Mouse (Mus musculus) adrenal gland, postnatal 4 days (tissue): ENCODE data around the gene Capn13. TPM values are rescaled to one million over a fixed set of nuclear protein-coding genes. Genes with fewer than 3 reads are reported as not detected.
A peak's percentile ranks its signal among the peaks of the same experiment; 100 is the strongest.

Source experiments
- DNase-seq, 2 experiments: peaks; one replicate each; pipeline ENCODE4 v3.0.0; 2021 to 2022; ENCODE audit warnings: low spot score in 2 of 2, mixed read lengths in 2 of 2
- total RNA-seq, 2 experiments: library from RNA; stranded (reverse); gene quantifications; 2 replicates each; pipeline ENCODE4 v1.2.3; 2021

Capn13 gene
- total RNA-seq, 2 experiments from 2014 or later, result not detected

GRCm38 (mm10) chr17:73343632-73344390, 56.9 kb downstream of the Capn13 start:
- no peak for DNase-seq

DNA sequence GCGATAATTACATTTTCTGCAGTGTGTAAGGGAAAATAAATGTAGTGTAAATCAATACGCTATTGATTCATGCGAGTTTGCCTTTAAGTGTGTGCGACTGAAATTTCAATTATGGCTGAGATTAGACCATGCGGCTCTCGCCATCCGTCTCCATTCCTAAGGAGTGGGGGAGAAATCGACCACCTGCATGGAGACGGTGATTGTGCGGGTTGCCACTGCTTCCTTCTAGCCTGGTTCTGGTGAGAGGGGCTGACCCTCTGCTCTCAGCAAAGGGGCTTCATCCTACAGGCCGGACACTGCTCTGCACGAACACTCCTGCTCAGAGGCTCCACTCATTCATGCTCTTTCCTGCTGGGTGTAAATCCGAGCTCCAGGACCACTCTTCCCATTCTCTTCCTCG, 58.0 kb downstream of the Capn13 start:
- no peak for DNase-seq

DNA sequence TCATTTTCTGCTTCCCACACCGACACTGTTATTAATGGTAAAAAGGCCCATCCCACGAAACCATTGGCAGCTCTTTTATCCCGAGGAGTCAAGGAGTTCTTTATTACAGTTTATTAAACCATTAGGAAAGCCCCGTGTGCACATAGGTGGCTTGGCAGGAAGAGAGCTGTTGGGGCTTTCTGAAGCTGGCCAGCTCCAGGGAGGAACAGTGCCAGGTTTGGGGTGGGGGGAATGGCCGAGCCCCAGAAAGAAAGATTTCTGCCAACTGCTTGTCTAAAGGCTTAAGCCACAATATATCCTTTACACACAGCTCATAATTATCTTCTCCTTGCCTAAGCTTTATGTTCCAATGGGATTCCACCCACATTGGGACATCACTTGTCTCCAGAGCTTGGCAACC, 71.6 kb downstream of the Capn13 start:
- DNase-seq, result no peak

DNA sequence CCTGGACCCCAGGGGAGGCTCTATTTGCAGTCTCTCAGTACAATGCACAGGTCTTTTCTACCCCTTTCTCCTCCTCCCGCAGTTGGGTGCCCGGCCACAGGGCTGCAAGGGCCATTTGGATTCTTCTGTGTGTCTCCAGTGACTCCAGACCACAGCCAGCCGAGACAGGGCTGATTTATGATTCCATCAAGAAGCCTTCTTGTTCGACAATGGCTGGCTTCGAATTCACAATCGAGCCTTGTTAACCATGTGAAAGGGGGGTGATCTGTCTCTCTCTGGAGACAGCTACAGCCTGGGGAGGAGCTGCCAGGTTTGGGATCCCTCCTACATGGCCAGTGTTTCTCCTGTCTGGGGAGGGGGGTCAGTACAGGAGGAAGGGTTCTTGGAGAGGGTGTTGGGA, 75.4 kb downstream of the Capn13 start:
- DNase-seq, result no peak

GRCm38 (mm10) chr17:73324732-73325131, 75.9 kb downstream of the Capn13 start:
- no peak for DNase-seq

DNA sequence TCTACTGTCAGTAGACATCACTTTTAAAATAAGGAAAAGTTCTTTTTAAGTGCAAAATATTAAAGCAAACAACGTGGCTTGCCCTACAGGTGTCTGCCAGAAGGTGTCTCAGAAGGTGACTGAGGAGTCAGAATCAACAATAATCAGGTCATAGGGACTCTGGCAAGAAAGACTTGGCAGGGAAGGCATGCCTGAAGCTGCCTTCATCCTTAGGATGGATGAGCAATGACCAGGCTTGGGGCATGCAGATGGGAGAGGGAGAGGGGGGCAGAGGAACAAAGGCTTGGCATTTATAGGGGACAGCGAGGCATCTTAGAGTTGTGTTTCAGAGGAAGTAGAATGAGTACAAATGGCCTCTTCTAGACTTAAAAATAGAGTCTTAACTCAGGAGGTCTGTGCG, 76.7 kb downstream of the Capn13 start:
- DNase-seq, result no peak

DNA sequence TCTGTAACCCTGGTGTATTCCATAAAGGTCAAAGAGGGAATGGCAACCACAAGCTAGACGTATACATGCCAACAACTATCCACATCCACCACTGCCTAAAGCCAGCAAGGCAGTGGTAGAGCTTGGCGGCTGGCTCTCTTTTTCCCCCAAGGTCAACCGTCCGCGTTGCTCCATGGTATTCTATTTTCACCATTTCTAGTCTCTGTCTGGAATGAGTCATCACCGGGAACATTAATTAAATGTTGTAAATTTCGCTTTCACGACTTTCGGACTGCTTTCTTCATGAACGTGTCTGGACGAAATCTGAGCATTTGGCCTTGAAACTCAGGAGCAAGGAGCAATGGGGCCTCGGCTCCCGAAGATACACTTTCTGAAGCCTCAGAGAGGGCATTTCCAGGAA, 85.9 kb downstream of the Capn13 start:
- DNase-seq, result no peak

GRCm38 (mm10) chr17:73311491-73311890, 89.2 kb downstream of the Capn13 start:
- no peak for DNase-seq

DNA sequence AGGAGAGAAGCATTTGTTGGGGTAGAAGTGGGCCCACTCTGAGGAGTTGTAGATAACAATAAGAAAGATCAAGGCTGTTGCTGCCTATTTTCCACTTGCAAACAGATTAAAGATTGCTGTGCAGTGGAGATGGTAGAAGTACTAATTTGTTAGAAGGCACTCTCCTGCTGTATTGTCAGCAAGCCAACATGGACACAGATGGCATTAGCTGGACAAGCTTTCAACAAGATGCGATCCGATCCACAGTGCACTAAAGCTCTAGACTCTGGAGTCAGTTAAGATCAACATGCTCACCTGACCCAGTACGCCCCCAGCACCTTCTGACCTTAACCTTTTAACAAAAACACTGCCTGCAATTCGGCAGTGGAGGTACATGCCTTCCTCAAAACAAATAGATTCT, 92.0 kb downstream of the Capn13 start:
- DNase-seq, result no peak

- no peak for DNase-seq
Observed at GRCm38 (mm10) chr17:73306626-73307025, 94.0 kb downstream of the Capn13 start.

DNA sequence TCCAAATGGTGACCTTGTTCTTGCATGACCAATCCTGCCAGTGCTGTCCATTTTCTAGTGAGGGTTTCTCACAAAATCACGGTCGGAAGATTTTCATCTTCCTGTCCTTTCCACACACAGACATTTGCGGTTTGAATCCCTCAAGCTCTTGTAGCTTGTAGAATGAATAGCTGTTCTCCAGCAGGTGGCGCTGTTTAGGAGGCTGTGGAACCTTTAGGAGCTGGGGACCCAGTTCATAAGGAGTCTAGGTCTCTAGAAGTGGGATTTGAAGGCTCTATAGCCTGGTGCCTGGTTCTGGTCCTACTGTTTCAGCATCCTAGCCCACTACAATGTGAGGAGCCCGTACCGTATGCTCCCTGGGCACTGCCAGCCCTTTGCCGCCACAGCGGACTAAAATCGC, 95.0 kb downstream of the Capn13 start:
- no peak for DNase-seq

DNA sequence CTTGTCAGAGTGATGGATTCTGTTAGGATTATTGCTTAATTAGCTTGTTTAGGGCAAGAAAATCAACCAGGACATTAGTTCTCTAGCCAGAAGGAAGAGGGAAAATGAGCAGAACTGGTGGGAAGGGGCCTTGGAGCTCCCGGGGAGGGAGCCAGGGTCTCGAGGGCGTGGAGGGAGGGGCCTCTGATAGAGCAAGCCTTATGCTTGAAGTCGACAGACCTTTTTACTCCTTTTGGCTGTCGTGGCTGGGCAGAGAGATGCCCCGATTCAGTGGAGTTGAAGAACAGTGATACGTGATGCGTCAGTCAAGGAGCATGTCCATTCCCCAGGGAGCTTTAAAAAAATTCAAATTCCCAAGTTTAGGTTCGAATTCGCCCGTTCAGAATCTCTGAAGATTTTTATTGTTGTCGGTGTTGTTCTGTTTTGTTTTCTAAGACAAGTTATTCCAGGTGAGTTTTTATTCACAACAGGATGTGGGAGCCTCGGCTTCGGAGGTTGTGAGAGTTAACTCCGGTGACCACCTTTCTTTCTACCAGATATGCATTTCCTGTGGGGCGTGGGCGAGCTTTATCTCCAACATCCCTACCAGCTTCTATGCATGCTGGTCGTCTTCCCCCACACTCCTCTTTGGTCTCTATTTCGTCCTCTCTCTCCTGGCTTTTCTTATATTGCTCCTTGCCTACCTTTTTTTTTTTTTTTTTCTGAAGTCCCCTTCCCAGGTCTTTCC, 96.4 kb downstream of the Capn13 start:
- DNase-seq, result no peak

DNA sequence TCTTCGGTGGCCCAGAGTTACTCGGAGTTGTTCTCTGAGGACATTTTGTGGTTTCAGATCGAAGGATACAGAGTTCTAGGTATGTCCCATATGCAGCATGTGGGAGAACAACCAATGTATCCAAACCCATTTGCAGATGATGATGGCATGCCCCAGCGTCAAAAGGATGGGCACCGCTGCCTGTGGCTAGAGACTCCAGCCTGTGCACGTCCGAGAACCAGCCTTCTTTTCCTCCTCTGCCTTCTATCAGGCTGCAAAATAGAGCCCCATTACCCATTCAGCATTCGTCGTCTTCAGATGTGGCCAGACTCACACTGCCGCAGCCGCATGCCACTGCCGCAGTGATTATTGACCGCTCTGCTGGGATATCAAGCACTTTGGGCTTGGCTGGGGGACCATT, 97.0 kb downstream of the Capn13 start:
- DNase-seq, result no peak

DNA sequence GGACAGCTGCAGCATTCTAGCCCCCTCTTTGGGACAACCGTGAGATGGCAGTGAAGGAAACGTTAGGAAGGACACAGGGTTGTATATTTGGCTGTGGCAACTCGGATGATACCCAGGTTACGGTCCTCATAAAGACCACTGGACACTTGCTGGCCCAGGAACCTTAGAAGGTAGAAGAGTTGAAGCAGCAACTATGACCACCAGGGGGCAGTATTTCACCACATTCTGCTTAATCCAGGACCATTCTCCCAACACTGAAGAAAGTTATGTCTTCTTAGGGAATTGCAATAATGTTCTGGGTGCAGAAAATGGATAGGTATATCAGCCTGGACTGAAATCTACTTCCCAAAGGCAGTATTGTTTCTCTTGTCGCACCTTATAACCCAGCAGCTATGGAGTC, 97.4 kb downstream of the Capn13 start:
- DNase-seq, result peak; percentile 28 to 40

DNA sequence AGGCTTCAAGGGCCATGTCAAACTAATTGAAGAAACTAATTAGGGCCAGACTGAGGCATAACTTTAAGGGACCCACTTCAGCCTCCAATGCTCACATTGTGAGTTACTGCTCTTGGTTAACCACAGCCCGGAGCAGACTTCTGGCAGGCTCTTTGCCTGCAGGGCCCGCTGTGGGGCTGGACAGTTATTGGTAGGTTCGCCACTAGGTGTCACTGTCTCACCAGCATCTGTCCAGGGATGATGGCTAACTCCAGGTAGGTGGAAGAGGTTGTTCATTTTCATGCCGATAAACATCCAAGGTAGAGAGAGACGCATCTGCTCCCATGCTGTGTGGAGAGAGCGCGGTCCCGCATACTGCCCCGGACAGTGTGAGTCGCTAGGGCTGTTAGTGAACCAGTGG, 98.6 kb downstream of the Capn13 start:
- DNase-seq, result peak; percentile 26 to 55

DNA sequence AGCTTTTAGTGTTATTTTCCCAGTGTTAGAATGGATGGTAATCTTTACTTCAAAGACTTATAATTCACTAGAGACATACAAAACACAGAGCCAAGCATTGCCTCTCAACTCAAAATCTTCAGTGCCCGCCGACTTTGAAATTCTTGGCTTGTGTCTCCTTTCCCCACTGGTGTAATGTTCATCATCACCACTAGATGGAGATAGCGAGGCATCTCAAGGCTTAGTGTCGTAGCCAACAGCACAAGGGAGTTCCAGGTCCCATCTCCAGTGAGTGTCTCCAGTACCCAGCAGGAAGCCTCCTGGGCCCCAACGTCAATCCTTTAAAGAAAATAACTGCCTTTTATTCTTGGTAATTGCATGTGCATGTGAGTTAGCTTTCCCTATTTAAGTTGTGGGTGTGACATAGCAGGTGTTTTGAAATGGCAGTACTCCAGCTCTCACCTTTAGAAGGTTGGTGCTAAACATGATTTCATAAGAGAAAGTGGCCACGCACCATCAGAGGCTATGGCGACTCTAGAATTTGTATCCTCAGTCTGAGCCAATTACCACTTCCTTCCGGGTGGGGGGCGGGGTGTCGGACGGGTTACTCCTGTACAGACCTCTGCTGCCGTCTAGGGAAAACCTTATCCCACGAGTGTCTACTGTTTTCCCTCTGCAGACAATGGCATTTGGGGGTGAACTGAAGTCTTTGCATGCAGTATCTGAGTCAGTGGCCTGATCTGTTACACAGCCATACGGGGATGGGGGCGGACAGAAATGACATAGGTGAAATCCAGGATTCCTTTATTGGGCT, 99.2 kb downstream of the Capn13 start:
- DNase-seq, result peak in 1 of 2 experiments; percentile 21

- DNase-seq, result no peak
Observed at GRCm38 (mm10) chr17:73300147-73300880, 100.4 kb downstream of the Capn13 start.

DNA sequence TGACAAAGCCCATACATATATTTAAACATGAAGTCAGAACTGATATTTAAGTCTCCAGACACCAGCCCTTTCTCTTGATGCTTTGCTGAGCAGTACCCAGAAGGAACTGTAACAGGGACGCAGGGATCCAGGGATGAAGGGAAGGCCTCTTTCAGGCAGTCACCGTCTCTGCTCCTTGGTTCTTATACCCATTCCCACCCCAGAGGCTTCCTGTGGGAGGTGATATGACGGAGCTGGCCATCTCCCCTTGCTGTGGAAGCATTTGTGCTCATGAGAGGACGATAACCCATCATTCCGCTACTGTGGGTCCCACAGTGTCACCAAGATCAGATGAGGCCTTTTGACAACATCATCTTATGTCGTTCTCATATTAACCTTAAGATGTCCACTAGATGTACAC, 101.7 kb downstream of the Capn13 start:
- DNase-seq, result no peak

- peak in 1 of 2 experiments; percentile 31 for DNase-seq
Observed at GRCm38 (mm10) chr17:73296855-73297254, 103.8 kb downstream of the Capn13 start.

GRCm38 (mm10) chr17:73293237-73293636, 107.4 kb downstream of the Capn13 start:
- DNase-seq, result no peak

- DNase-seq, result no peak
Observed at GRCm38 (mm10) chr17:73284301-73284700, 116.4 kb downstream of the Capn13 start.
